Mouse (Mus musculus) spleen, adult 12 weeks (tissue): Measurements from ENCODE around the gene Smoc2.

Experiments
- DNase-seq: peaks from one replicate; pipeline ENCODE4 v3.0.0; 2022; ENCODE audit warnings: low spot score

Smoc2 gene

DNA sequence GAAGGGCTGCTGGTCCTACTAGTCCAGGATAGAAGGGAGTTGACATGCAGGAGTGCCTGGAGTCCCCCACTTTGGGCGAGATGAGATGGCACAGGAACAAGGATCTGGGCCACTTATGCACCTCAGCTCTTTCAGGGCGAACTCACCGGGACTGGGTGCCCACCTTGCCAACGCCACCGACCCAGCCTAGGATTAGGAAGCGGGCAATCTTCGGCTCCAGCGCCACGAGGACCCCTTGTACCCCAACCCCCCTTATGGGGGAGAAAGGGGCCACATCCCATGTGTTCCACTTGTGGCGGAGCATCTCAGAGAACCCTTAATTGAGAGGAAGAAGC lies 627 bp downstream of the Smoc2 start:
- no peak for DNase-seq

DNA sequence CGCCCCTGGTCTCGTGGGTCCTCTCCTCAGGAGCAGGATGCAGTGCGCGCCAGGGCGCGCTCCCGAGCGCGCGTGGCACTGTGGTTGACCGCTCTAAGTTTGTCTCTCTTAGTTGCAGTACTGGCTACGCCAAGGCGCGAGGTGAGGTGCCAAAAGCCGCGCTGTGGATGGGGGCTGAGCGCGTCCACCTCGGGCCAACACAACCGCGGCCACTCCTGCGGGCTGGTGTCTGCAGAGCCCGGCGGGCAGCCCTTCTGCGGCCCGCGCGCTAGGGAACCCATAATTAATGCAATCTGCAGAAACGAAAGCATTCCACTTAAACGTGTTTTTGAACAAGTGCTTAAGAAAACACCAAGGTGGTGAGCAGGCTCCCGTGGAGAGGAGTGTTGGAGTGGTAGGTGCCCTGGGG lies 1.1 kb downstream of the Smoc2 start:
- DNase-seq = no peak

DNA sequence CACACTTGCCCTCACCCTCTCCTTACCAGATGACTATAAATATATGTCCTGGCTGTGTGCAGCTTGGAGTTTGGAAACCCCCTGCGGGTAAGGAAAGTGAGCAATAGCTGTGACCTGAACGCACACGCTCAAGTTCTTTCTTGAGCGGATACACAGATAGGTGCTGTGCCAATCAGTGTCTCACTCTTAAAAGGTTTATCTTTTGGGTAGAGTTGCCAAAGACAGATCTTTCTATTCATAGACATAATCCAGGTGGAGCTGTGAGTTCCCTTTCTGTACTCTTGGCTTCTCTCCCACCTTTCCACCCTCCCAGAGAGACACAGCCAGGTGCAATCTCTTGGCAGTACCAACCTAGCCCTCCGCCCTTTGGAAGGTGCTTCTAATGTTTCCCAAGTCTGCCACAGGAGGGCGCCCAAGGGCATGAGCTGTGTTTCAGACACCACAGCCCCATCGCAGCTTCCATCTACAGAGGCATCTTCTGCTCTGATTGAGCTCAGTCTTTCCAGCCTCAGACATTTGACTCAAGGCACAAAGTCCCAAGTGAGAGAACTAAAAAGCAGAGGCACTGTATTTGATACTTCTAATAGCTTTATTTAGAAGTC lies 8.8 kb downstream of the Smoc2 start:
- peak; percentile 20 for DNase-seq

DNA sequence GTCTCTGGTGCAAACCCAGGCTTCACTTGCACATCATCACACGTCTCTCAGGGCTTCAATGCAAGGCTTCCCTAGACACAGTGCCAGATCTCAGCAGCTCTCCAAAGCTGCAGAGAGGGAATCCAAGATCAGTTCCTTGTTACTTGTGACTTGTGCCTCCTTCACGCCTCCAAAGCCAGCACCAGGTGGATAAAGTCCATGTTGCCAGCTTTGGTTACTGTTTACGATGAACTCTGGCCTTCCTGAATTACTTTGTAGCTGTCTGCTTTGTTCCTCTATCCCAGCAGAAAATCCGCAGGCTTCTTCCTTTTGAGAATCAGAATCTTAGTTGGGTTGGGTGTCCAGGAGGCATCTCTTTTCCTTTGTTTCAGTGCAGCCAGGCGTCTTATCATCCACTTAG lies 14.3 kb downstream of the Smoc2 start:
- DNase-seq = no peak

DNA sequence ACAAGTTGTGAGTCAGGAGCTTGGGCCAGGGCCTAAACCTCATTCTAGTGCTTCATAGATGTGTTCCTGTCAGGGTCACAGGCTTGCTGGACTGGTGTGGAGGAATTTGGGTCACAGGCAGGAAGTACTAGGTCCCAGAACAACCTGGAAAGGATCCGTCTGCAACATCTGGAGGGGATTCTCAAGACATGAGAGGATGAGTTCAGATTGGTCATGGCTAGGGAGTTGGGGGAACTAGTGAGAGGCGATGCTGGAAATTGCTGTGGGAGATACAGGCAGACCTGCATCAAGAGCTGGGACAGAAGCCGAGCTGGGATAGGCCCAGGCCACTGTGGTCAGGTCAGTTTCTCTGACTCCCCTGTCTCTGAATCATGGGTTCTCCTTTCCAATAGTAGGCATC lies 15.8 kb downstream of the Smoc2 start:
- DNase-seq = no peak

DNA sequence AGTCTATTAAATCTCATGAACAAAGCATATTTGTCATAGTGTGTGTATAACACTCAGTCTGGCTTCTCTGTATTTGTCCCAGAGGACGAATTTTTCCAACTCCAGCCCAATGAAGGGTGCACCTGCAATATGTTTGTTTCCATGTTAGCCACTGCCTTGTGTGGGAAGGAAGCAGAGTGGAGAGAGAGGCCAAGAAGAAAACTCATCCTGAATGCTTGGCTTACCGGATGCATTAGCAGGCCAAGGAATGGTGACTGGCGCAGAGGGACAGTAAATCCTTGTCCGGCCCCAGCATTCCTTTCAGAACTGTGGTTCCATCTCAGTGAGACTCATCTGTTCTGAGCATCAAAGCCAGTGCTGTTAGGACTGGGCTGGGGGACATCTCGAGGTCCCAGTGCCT lies 21.1 kb downstream of the Smoc2 start:
- DNase-seq = no peak

DNA sequence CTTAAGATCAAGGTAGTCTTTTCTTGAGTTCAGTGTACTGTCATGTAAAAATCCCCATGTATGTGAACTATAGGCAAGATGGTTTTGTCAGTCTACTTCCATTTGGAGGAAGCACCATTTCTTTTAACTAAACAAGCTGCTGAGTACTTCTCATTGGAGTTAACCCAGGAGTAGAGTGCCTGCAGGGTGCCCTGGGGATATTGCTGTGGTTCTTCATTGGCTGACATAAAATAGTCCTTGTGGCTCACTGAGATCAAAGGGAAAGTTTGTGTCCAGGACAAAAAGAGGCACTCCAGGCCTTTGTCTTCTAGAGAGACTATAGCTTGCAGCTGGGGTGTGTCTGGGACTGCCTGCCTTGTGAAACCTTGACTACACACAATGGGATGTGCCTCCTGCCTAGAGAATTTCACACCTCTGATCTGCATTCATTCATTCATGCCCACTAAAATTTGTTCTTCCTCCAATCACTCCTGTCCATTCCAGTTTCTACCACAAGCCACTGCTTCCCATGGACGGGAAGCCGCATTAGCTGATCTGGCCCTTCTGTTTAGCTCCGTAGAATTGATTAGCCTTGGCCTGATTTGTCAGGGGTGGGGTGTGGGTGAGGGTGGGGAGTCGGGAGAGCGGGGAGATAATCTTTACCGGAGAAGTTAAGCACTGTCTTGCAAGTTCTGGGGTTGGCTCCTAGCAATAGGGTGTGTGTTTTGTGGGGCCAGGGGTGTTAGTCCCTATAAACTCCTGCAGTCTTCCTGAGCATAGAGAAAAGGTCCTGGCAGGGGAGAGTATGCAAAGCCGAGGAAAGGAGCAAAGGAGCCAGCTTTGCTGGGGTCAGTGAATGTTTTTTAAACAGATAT lies 22.4 kb downstream of the Smoc2 start:
- DNase-seq = no peak

DNA sequence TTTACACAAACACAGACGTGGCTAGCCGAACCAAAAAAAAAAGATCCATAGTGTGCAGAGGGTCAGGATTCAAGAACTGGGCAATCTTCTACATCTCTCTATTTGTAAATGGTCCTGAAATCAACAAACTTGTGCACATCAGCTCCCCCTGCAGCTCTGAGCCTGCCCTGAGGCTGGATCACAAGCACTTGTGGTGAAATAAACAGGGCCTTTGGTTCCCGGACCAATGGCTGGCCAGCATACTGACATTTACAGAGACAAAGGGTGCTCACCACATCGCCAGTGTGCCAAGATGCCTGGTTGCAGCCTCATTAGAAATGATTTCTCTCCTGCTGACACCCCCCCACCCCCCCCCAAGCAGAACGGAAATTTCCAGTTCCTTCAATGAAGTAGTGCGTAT lies 23.1 kb downstream of the Smoc2 start:
- DNase-seq = no peak

DNA sequence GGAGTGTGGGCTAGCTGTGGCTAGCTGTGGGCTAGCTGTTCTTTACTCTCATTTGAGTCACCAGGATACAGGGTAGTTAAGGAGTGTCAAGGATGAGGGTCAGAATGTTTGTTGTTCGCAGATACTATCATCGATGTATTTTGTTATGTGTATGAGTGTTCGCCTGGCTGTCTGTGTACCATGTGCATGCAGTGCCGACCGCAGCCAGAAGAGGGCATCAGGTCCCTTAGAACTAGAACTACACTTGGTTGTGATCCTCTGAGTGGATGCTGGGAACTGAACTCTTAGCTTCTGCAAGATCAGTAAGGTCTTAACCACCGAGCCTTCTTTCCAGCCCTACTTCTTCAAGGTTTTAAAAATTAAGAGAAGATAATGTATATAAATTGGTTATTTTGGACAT lies 24.4 kb downstream of the Smoc2 start:
- DNase-seq = no peak

DNA sequence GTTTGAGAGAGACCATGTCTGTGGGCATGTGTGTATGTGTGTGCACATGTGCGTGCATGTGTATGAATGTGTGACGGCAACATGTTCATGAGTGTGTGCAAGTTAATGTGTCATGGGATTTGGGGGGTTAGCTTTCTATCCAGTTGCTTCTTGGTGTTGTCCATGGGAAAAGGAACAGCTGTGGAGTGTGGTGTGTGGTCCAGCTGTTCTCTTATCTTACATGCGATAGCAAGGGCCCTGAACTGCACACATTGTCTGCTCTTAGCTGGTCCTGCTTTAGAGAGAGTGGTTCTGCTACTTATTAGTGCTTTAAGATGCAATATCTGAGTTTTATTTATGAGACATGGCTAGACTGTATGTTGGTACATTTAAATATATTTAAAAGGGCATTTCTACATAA lies 30.6 kb downstream of the Smoc2 start:
- DNase-seq = no peak

DNA sequence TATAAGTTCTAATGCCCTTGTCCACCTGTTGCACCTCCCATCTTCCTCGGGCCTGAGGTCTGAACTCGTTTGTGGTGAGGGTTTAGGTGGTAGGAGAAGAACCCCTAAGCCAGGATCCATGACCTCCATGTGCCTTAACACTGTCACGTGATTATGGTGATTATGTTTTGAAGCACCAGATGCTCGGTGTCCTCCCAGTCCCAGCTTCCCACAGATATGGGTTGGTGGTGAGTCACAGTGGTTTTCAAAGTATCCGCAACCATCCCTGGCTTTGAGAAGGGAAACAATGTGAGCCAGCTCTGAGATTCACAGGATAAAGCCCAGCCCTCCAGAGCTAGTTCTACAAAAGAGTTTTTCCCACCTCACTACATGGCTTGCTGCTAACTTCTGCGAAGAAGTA lies 33.1 kb downstream of the Smoc2 start:
- DNase-seq = no peak

DNA sequence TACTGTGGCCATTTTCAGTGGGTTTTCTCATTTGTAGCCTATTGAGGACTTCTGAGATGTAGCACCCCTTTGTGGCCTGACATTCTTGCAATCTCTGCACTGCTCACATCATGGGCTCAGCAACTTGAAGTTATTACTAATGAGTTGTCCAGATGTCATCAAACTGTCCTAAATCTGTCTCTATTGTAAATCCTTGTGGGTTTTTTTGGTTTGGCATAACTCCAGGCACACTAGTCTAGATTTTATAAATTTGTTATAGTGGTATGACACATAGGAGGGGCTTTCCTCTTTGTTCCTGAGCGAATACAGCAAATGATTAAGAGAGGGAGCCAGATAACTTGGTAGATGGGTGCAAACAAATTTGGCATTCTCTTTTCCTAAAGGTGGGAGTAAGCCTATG lies 35.0 kb downstream of the Smoc2 start:
- no peak for DNase-seq

DNA sequence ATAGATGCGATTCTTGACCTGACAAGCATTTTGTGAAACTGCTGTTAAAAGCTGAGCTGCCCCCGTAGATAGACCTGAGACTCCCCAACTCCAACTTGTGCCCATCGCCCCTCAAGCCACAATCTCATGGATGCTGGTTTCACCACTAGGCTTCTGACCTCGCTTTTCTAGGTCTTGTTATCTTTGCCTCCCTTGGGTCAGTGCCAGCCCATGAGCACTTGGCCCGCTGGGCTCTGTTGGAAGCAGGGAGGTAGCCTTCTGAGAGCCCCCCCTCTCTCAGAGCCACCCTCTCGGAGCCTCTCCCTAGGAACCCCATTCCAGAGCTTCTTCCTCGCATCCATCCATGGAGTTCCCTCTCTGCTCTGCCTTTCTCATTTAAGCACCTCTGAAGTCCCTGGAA lies 37.2 kb downstream of the Smoc2 start:
- DNase-seq = no peak

DNA sequence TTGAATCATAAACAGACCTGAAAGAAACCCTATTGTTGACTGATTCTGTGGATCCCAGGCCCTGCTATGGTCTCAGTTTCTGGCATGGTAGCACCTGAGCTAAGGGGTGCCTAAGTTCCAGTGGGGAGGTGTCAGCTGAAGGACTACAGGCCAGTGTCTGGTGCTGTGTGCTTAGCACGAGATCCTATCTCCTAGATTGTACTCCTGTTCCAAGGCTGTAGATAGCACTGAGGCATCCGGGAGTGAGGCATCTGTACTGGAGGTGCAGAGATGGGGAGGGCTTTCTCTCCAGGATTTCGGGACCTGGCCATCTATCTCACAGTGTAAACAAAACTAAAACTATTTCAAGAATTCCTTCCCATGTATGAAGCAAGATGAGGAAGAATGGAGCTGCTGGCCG lies 38.1 kb downstream of the Smoc2 start:
- DNase-seq = no peak

DNA sequence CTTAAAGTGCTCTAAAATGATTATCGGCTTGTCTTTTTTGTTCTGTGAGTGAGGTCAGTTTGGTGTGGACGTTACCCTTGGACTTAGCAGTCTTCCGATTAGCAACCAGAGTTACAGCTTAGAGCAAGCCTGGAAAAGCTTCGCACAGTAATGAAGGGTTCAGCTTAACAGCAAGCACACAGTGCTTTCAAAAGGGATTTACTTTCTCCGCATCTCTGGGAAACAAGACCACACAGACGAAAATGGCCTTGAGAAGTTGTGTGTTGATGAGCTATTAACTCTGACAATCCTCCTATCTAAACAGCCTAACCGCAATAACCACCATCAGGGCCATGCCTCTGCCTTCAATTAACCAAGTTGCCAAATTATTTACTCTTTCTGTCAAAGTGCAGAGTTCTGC lies 46.9 kb downstream of the Smoc2 start:
- no peak for DNase-seq

DNA sequence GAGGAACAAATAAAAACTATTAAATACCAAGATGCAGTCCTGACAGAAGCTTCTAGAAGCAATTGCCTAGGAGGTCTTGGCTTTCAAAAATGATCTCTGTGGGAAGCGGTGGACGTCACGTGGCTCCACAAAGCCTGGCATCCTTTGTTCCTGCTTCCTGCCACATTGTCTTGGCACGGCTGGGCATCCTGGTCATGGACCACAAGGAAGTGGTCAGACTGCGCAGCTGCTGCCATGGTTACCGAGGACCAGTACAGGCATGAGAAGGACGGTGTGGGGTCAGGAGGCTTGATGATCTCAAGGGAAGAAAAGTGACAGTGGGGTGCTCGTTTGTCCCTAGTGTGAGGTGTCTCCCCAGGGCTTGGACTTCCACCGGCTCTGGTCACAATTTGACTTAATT lies 48.7 kb downstream of the Smoc2 start:
- DNase-seq = no peak

DNA sequence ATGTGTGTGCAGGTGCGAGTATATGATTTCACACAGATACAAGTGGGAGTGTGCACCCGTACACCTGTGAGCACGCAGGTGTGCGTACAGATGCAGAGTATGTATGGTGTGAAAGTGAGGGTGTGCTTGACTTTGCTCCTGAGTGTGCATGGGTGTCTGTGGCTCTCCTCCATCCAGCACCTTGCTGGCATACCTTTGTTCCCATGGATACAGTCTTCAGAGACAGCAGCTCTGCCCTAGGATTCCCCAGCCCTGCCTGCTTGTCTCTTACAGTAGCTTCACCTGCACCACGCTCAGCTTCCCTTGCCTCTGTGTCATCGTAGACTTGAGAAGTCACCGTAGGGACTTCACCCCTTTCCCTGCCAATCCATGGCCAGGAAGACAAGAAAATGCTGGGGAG lies 51.2 kb downstream of the Smoc2 start:
- no peak for DNase-seq

DNA sequence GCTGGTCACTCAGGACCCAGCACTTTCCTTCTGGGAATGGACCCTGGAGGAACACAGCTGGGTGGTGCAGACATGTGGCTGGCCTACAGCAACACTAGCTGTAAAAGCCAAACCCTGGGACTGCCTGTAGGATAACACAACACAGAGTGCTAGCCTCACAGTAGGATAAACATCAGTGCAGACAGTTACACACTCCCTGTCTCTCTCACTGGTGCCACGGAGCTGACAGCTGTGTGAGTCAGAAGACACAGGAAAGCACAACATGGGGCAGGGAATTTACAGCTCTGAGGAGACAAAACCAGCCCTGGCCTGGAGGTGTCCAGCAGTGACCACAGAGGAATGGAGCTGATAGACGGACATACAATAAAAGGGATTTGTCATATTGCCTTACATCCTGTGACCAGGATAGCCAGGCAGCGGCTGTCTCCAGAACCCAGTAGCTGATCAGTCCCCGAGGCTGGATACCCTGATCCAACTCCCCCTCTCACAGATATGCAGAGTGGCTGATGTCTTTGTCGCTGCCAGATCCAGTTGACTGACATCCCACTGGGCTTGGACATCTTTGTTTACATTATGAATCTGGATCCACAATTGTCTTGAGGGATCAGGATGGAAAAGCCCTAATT lies 60.7 kb downstream of the Smoc2 start:
- DNase-seq = no peak

DNA sequence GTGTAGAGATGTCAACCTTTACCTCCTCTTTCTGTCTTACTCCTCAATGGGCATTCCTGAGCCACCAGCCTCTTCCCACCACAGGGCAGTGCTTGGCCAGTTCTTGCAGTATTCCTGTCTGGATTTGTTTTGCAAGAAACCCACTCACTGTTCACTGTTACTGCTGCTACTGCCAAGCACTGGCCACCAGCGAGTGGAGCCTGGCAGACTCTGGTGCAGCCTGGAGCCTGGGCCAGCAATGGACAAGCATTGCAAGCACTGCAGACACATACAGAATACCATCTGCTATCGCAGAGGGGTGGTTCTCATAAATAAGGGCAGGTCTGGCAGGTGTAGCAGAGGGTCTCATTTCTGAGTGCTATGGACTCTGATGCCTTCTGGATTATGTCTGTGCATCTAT lies 61.4 kb downstream of the Smoc2 start:
- DNase-seq = no peak

DNA sequence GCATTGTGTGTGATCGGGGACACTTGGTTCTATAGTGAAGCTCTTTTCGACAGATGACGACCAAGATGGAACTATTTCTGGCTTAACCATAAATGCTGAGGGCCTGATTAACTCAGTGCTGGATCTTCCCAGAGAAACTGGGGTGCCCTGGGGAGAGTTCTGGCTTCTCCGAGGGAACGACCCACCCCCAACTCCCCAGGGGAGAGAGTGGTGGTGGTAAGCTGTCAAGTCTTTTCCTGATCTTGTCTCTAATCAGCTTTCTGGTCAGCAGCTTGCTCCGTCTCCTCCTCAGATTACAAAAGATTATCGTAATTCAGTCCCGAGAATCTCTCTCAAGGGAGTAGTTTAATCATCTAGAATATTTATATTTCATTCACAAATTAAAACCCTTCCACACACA lies 63.2 kb downstream of the Smoc2 start:
- no peak for DNase-seq

DNA sequence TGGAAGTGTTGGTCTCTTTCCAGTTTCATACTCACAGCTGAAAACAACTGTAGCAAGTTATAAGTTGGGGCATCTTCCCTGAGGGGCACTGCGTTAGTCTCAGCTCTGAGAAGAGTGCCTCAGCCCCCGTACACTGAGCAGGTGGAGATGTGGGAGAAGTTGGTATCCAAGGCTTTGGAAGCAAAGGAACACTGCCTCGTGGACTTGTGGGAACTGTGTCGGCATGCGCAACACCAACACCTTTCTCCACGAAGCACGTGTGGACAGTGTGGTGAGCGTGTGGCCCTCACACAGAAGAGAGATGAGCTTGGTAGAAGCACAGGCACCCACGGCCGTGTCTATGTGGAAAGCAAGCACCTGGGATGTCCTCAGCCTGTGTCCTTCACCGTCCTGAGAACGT lies 64.1 kb downstream of the Smoc2 start:
- no peak for DNase-seq

DNA sequence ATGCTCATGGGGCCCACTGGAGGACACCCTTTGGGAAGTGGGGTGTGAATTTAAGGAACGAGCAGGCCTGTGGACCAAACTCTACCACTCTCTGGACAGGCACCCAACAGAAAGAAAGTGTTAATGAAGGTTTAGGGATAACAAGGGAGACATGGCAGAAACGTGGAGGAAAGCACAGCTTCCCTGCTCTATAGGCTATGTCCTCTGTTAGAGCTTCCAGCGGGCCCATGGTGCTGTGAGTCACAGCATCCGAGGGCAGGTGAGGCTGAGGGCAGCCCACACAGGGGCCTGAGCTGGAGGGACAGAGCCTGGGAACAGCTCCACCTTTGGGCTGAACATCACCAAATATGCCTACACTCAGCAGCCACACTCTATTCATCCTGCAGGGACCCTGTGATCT lies 66.2 kb downstream of the Smoc2 start:
- DNase-seq = no peak

DNA sequence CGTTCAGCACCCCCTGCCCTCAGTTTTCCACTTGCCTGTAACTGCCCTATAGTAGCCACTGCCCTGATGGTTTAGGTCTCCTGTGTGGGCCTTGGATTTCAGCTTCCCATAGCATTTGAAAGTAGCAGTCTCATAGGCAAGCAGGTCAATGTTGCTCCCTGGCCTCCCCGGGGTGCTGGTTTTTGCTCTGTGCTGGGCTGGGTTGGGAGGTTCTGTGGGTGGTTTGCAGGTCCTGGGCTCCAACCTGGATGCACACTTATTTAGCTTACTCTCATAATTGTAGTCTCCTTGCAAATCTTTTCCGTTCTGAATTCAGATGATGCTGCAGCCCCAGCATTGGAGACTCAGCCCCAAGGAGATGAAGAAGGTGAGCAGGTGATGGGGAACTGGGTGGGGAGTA lies 67.6 kb downstream of the Smoc2 start:
- no peak for DNase-seq
